In the genomic region with DNA sequence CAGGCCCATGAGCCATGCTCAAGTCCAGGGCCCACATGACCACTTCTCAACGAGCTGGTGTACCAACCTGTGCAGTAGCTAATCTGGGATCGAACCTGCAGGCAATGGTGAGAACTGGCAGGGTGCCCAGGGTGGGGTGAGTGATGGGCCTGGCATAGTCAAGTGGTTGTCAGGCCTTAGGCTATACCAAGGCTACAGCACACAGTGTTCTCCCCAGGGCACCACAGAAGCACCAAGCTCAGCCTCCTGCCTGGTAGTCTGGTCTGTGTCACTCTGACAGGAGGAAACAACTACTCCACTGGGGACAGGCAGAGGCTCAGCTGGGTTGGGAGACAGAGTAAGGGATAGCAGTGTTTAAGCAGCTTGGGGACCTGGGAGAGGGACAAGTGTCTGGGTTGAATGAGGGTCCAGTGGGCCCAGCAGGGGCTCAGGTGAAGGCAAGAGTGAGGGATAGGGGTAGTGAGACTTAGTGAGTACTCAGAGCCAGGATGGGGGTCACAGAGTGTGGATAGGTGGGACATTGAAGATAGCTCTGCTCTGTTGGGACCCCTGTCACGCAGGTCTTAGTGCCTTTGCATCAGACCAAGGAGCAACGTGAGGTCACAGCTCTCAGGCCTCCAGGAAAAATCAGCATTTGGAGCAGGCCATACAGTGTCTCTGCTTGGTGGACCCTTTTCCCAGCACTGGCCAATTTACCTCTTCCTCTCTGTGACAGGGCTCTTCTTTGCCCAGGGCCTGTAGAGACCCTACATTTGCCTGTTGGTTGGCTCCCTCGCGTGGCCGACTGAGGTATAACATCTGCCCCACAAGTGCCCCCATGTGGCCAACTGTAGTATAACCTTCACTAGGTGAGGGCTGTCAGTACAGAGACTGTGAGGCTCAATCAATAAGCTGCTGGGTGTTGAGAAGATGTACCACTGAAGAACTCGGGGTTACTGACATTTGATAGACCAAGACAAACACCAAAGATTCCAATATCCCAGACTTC, we compare ENCODE assay signal across 8 mouse cellular contexts. TPM values are rescaled to one million over a fixed set of nuclear protein-coding genes. Genes with fewer than 3 reads are reported as not detected.
DNase-seq lines count a peak whose midpoint lies in the region; ATAC-seq and TF ChIP-seq lines count a peak whose summit lies in the region.

No protein-coding gene starts in this region.

- TF ChIP-seq CTCF in G1E (IDR thresholded peaks at IDR 0.05; ENCODE audit: low read depth, low read length), result peak; percentile 98
- TF ChIP-seq CTCF in forebrain, postnatal 0 days (IDR thresholded peaks at IDR 0.05; ENCODE audit: low read depth), result peak; percentile 100

- no peaks in the 10 kb centered on the region for H3K36me3 ChIP-seq in G1E (replicated peaks)
- H3K36me3 ChIP-seq in forebrain, postnatal 0 days (ENCODE audit: insufficient read depth), result no peaks in the 10 kb centered on the region
- H3K36me3 ChIP-seq in lung, embryonic 15.5 days, result no peaks in the 10 kb centered on the region

- peak; percentile 59 for DNase-seq in G1E (ENCODE audit: low spot score)
- DNase-seq in cerebellum, adult 18-20 months, result peak; percentile 39 to 75
- peak; percentile 85 for DNase-seq in forebrain, postnatal 0 days
- peak; percentile 89 for DNase-seq in heart, postnatal 4 days
- peak; percentile 60 to 87 for DNase-seq in layer of hippocampus, adult 8-10 months (ENCODE audit: low spot score in 2 of 2)
- DNase-seq in ovary, postnatal 14 days (ENCODE audit: low spot score), result peak; percentile 83
- peak; percentile 78 for DNase-seq in thymus, postnatal 14 days

- no peak overlapping the region for H3K4me3 ChIP-seq in G1E (ENCODE audit: low read depth, low read length)
- no peak overlapping the region for H3K4me3 ChIP-seq in forebrain, postnatal 0 days (ENCODE audit: low read depth, low read length)
- H3K4me3 ChIP-seq in lung, embryonic 15.5 days, result no peak overlapping the region

- H3K27ac ChIP-seq in forebrain, postnatal 0 days (ENCODE audit: low read depth, low read length), result no peak overlapping the region
- H3K27ac ChIP-seq in lung, embryonic 15.5 days, result no peak overlapping the region

- 26% methylated on average over 8 of the region's 8 CpGs for WGBS in forebrain, postnatal 0 days
- WGBS in lung, embryonic 15.5 days, result 32% methylated on average over 8 of the region's 8 CpGs

- H3K9ac ChIP-seq in forebrain, postnatal 0 days, result no peak overlapping the region
- no peak overlapping the region for H3K9ac ChIP-seq in lung, embryonic 15.5 days

- peaks cover 18% of the 10 kb centered on the region for H3K27me3 ChIP-seq in G1E (ENCODE audit: insufficient read depth, low read length)
- no peaks in the 10 kb centered on the region for H3K27me3 ChIP-seq in forebrain, postnatal 0 days (ENCODE audit: insufficient read depth, low read length)
- H3K27me3 ChIP-seq in lung, embryonic 15.5 days, result no peaks in the 10 kb centered on the region

- H3K9me3 ChIP-seq in G1E (replicated peaks), result no peaks in the 10 kb centered on the region
- no peaks in the 10 kb centered on the region for H3K9me3 ChIP-seq in forebrain, postnatal 0 days (ENCODE audit: low read length)
- no peaks in the 10 kb centered on the region for H3K9me3 ChIP-seq in lung, embryonic 15.5 days

- peaks cover 2% of the 10 kb centered on the region; the same call in 1 of the 2 replicates for H3K4me1 ChIP-seq in G1E (ENCODE audit: insufficient read depth, low read depth, low read length)
- H3K4me1 ChIP-seq in forebrain, postnatal 0 days (ENCODE audit: insufficient read depth), result no peaks in the 10 kb centered on the region
- H3K4me1 ChIP-seq in lung, embryonic 15.5 days, result 0 out of 2 replicates have a peak, but pooled peaks cover 4% of the 10 kb centered on the region

- ATAC-seq in G1E (ENCODE audit: extremely low read depth, insufficient number of reproducible peaks, low FRiP score, poor library complexity, severe bottlenecking), result peak; percentile 68
- ATAC-seq in forebrain, postnatal 0 days, result peak; percentile 76
- peak; percentile 79; the same call in 1 of the 2 replicates for ATAC-seq in lung, embryonic 15.5 days (ENCODE audit: borderline replicate concordance, extremely low read depth, low FRiP score, low TSS enrichment)

- no peak overlapping the region for H3K4me2 ChIP-seq in forebrain, postnatal 0 days (ENCODE audit: low read depth)
- no peak overlapping the region for H3K4me2 ChIP-seq in lung, embryonic 15.5 days

RNA-seq across cellular contexts. Expression of a gene that starts 12.0 kb away (rescaled TPM):
- not detected in 2 replicates for total RNA-seq in G1E (2014; fragmentation: Nextera tagmentation)
- not detected in 2 replicates for total RNA-seq in G1E (2017)
- polyA plus RNA-seq in G1E (2012), result not detected in 2 replicates
- total RNA-seq in forebrain, postnatal 0 days (2014; rRNA removed), result 7.9 and 15.6 TPM in 2 replicates
- 7.9 and 8.9 TPM in 2 replicates for polyA plus RNA-seq in forebrain, postnatal 0 days (2015; fragmentation: Nextera tagmentation; extraction: Ambion mirVana)
- total RNA-seq in heart, postnatal 4 days (2021), result under 1 TPM in 1 of 2 experiments, not detected in 1; 0.14 TPM
- under 1 TPM; 0.39 to 0.89 (median 0.53) TPM for total RNA-seq in layer of hippocampus, adult 8-10 months (2022)
- 0.93 and 2.6 TPM in 2 replicates for polyA plus RNA-seq in lung, embryonic 15.5 days (2015; fragmentation: Nextera tagmentation; extraction: Ambion mirVana)

RNA-seq across cellular contexts. Expression of a gene that starts 50.1 kb away (rescaled TPM):
- total RNA-seq in G1E (2014; fragmentation: Nextera tagmentation) (not detected in 2 replicates), G1E (2017) (0.12 TPM in 1 of 2 replicates, not detected in the other)
- polyA plus RNA-seq in G1E (2012), result not detected in 2 replicates
- total RNA-seq in forebrain, postnatal 0 days (2014; rRNA removed), result 0.54 TPM in 1 of 2 replicates, not detected in the other
- polyA plus RNA-seq in forebrain, postnatal 0 days (2015; fragmentation: Nextera tagmentation; extraction: Ambion mirVana), result 0.44 and 0.52 TPM in 2 replicates
- not detected for total RNA-seq in heart, postnatal 4 days (2021)
- total RNA-seq in layer of hippocampus, adult 8-10 months (2022), result under 1 TPM; 0.27 to 0.85 (median 0.36) TPM
- 3.4 and 3.5 TPM in 2 replicates for polyA plus RNA-seq in lung, embryonic 15.5 days (2015; fragmentation: Nextera tagmentation; extraction: Ambion mirVana)
